Mouse (Mus musculus): ENCODE results near the gene Camk1d. TPM values are rescaled to one million over a fixed set of nuclear protein-coding genes. Genes with fewer than 3 reads are reported as not detected.
"Not testable (repeated sequence)": the region's sequence is repeated elsewhere in the genome, so short reads cannot be mapped to it uniquely, and the experiment has no call there.

The Camk1d gene
- polyA plus RNA-seq, 1 experiment from 2014 or later, result 0.62 TPM

DNA sequence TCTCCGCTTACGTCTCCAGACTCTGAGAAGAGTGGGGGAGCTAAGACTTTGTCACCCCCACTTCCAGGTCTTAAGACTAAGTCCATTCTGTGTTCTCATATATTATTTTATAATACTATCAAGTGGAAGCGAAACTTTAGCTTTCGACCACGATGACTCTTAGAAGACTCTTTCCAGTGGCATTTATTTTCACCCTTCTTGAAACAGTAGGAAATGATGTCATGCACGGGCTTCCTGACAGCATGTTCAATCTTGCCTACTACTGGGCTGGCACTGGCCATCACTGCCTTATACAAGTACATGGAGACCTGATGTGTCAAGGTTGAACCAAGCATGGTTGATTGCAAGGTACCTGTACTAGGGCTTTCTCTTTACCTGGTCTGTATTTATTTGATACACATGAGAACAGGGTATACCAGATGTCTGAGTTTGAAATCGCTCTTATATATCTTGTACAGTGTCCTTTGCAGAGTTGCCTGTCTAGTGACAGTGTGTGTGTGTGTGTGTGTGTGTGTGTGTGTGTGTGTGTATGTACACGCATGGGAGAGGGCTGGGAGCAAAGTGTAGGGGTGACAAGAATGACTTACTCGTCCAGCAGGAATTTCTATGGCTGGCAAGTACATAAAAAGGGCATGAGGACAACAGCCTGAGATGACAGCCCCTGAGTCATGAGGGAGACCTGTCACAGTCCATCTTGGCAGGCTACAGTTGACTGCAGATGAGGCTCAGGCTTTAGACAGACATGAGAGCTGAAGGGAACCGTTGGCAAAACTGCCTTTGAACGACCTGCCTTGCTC, 417.4 kb downstream of the Camk1d start:
- Histone ChIP-seq H3K27ac (no peak overlapping the region), H3K4me1 (no peaks in the 10 kb centered on the region), H3K4me3 (no peak overlapping the region), H3K36me3 (replicated peaks) (no peaks in the 10 kb centered on the region), H3K27me3 (ENCODE audit: poor library complexity, severe bottlenecking) (no peaks in the 10 kb centered on the region), H3K9me3 (no peaks in the 10 kb centered on the region)
- 90% methylated on average over 11 of the region's 11 CpGs for WGBS
- no peak for DNase-seq (ENCODE audit: extremely low spot score, low spot score)

DNA sequence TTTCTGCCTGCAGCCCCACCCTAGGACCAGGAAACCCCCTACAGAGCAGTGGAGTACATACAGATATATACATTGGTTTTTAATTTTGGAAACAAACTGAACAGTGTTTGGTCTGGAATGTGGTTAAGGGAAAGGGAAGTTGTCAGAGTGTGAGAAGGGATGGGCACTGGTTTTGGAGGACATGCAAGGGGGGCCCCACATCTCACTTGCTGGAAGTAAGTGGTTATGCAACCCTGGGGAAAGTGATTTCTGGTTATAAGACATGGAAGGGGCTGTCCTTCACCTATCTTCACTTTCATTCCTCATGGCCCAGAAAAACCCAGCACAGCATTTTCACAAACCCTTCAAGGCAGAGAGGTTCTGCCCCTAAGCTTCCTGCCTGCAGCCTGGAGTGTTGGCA, 419.2 kb downstream of the Camk1d start:
- DNase-seq (ENCODE audit: extremely low spot score, low spot score), result no peak
- Histone ChIP-seq H3K4me3 (no peak overlapping the region), H3K9me3 (no peaks in the 10 kb centered on the region), H3K27ac (no peak overlapping the region), H3K36me3 (replicated peaks) (no peaks in the 10 kb centered on the region), H3K4me1 (no peaks in the 10 kb centered on the region), H3K27me3 (ENCODE audit: poor library complexity, severe bottlenecking) (no peaks in the 10 kb centered on the region)

DNA sequence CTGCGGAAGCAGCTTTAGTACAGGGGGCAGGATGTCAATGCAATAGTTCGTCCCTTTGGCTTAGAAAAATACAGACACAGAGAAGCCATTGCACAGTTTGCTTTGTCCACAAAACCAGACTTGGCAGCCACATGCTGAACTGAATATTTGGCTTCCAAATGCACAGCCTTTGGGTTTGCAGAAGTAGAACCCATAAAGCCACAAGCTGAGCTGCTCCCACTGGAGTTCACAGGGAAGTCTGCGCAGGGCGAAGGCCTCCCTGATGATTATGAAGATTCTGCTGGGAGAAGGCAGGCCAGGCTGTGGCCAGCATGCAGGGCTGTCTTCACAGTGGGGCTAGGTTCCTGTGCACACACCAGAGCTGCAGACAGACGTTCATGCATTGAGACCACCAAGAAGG, 419.9 kb downstream of the Camk1d start:
- Histone ChIP-seq H3K27ac (no peak overlapping the region), H3K9me3 (no peaks in the 10 kb centered on the region), H3K36me3 (replicated peaks) (no peaks in the 10 kb centered on the region), H3K4me3 (no peak overlapping the region), H3K27me3 (ENCODE audit: poor library complexity, severe bottlenecking) (no peaks in the 10 kb centered on the region), H3K4me1 (no peaks in the 10 kb centered on the region)
- DNase-seq (ENCODE audit: extremely low spot score, low spot score), result no peak
- WGBS, result 80% methylated on average over 5 of the region's 5 CpGs

DNA sequence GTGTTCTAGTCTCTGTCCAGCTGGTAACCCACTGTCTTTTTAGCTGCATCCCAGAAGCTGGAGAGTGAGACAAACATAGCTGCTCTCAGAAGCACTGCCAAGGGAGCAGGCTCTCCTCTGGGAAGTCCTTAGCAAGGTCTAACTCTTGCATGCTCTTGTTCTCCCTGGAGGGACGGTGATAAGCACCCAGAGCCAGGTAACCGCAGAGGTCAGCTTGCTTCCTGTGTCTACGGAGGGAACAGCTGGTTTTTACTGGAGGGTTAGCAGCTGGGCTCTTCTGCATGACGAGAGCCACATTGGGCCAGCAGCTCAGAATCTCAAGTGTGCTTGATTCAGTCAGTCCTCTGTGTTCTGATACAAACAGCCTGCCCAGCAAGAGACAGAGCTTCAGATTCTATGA, 425.7 kb downstream of the Camk1d start:
- Histone ChIP-seq H3K27me3 (ENCODE audit: poor library complexity, severe bottlenecking) (no peaks in the 10 kb centered on the region), H3K9me3 (no peaks in the 10 kb centered on the region), H3K4me3 (no peak overlapping the region), H3K36me3 (replicated peaks) (no peaks in the 10 kb centered on the region), H3K4me1 (no peaks in the 10 kb centered on the region), H3K27ac (no peak overlapping the region)
- DNase-seq (ENCODE audit: extremely low spot score, low spot score), result no peak
- WGBS, result 78% methylated on average over 4 of the region's 4 CpGs

DNA sequence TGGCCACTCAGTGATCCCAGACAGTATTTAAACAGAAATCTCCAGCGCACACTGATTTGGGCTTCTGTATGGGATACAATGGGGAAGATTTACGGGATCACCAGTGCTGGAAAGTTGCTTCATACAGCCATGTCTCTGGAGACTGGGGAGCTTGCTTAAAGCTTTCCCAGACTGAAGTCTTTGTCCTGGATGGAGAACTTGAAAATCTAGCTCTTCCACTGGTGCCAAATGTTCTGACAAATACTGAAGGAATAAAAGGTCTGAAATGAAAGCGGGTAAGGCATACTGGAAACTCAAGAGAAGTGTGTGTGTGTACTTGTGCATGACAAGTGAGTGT, 427.3 kb downstream of the Camk1d start:
- H3K4me1 ChIP-seq, result no peaks in the 10 kb centered on the region
- H3K36me3 ChIP-seq (replicated peaks), result no peaks in the 10 kb centered on the region
- no peaks in the 10 kb centered on the region for H3K9me3 ChIP-seq
- WGBS, result 94% methylated on average over 3 of the region's 3 CpGs
- no peak overlapping the region for H3K4me3 ChIP-seq
- H3K27me3 ChIP-seq (ENCODE audit: poor library complexity, severe bottlenecking), result no peaks in the 10 kb centered on the region
- DNase-seq (ENCODE audit: extremely low spot score, low spot score), result no peak
- no peak overlapping the region for H3K27ac ChIP-seq

- WGBS, result 86% methylated on average over 5 of the region's 5 CpGs
- no peak for DNase-seq (ENCODE audit: extremely low spot score, low spot score)
- Histone ChIP-seq H3K4me1 (no peaks in the 10 kb centered on the region), H3K36me3 (replicated peaks) (no peaks in the 10 kb centered on the region), H3K4me3 (no peak overlapping the region), H3K9me3 (no peaks in the 10 kb centered on the region), H3K27ac (no peak overlapping the region), H3K27me3 (ENCODE audit: poor library complexity, severe bottlenecking) (no peaks in the 10 kb centered on the region)
Observed at GRCm38 (mm10) chr2:5286189-5287043, 427.9 kb downstream of the Camk1d start.

GRCm38 (mm10) chr2:5284351-5284750, 430.0 kb downstream of the Camk1d start:
- H3K27ac ChIP-seq, result no peak overlapping the region
- no peaks in the 10 kb centered on the region for H3K9me3 ChIP-seq
- no peaks in the 10 kb centered on the region for H3K36me3 ChIP-seq (replicated peaks)
- no peak overlapping the region for H3K4me3 ChIP-seq
- H3K4me1 ChIP-seq, result no peaks in the 10 kb centered on the region
- H3K27me3 ChIP-seq (ENCODE audit: poor library complexity, severe bottlenecking), result no peaks in the 10 kb centered on the region
- no peak for DNase-seq (ENCODE audit: extremely low spot score, low spot score)
- 92% methylated on average over 5 of the region's 5 CpGs for WGBS

DNA sequence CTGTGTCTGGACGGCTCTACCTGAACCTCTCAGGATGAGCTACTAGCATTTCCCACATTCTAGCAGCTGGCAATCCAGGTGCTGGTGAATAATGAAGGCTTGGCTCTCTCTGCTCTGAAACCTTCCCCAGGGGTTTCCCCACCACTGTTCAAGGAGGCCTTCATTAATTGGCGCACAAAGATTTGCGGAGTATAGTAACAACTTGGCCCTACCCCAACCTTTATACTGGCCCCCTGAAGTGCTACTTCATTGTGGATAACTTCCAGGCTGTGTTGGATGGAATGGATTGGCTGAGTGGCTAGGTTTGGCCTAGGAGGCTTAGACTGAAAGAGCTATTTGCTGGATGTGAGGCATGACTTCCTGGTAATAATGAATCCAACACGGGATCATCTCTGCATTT, 431.7 kb downstream of the Camk1d start:
- Histone ChIP-seq H3K36me3 (replicated peaks) (no peaks in the 10 kb centered on the region), H3K9me3 (no peaks in the 10 kb centered on the region), H3K27me3 (ENCODE audit: poor library complexity, severe bottlenecking) (no peaks in the 10 kb centered on the region), H3K4me3 (no peak overlapping the region), H3K4me1 (no peaks in the 10 kb centered on the region), H3K27ac (no peak overlapping the region)
- no peak for DNase-seq (ENCODE audit: extremely low spot score, low spot score)
- 90% methylated on average over 4 of the region's 4 CpGs for WGBS

GRCm38 (mm10) chr2:5267980-5268379, 446.3 kb downstream of the Camk1d start:
- H3K27ac ChIP-seq, result no peak overlapping the region
- no peak overlapping the region for H3K4me3 ChIP-seq
- WGBS, result 84% methylated on average over 2 of the region's 2 CpGs
- no peaks in the 10 kb centered on the region; the same call in 1 of the 2 replicates for H3K9me3 ChIP-seq
- H3K4me1 ChIP-seq, result no peaks in the 10 kb centered on the region
- H3K36me3 ChIP-seq (replicated peaks), result no peaks in the 10 kb centered on the region
- H3K27me3 ChIP-seq (ENCODE audit: poor library complexity, severe bottlenecking), result no peaks in the 10 kb centered on the region
- DNase-seq (ENCODE audit: extremely low spot score, low spot score), result no peak

DNA sequence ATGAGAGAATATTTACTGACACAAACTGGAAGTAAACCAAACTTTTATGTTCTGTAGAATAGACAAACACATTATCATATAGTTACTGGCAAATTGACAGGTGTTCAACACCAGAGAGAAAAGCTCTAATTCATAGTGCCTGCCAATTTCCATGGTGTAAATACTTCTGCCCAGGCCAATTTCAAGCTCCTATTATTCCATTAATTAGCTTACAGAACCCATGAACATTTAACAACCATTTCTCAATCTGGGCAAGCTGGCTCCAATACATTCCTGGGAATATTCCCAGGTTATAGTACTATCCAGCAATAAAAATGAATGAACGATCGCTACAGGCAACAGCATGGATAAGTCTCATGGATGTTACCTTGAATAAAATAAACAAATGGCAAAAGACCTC, 452.0 kb downstream of the Camk1d start:
- no peaks in the 10 kb centered on the region for H3K9me3 ChIP-seq
- no peaks in the 10 kb centered on the region for H3K36me3 ChIP-seq (replicated peaks)
- H3K27me3 ChIP-seq (ENCODE audit: poor library complexity, severe bottlenecking), result no peaks in the 10 kb centered on the region
- H3K4me1 ChIP-seq, result no peaks in the 10 kb centered on the region
- WGBS, result 84% methylated on average over 2 of the region's 2 CpGs
- no peak for DNase-seq (ENCODE audit: extremely low spot score, low spot score)
- no peak overlapping the region for H3K27ac ChIP-seq
- no peak overlapping the region for H3K4me3 ChIP-seq

- Histone ChIP-seq H3K36me3 (replicated peaks) (no peaks in the 10 kb centered on the region), H3K4me1 (no peaks in the 10 kb centered on the region), H3K27ac (no peak overlapping the region), H3K27me3 (ENCODE audit: poor library complexity, severe bottlenecking) (no peaks in the 10 kb centered on the region), H3K9me3 (no peaks in the 10 kb centered on the region), H3K4me3 (no peak overlapping the region)
- DNase-seq (ENCODE audit: extremely low spot score, low spot score), result no peak
- WGBS, result 93% methylated on average over 3 of the region's 3 CpGs
Observed at GRCm38 (mm10) chr2:5258250-5258649, 456.1 kb downstream of the Camk1d start.

DNA sequence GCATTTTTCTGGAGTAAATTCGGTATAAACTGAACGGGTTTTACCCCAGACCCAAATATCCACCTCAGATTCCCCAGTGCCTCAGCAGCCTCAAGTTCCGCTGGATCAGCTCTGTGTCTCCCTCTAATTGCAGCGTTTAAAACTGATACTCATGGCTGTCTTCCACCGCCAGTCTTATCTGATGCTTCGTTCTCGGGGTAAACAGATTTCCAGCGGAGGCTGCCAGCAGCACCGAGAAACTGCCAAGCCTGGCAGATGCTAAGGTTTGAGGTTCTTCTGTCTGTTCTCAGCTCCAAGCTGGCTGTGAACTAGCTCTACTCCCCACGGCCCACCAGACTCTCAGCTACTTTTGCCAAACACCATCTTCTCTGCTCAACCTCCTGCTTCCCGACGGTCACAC, 464.3 kb downstream of the Camk1d start:
- Histone ChIP-seq H3K4me1 (0 out of 2 replicates have a peak, but pooled peaks cover 3% of the 10 kb centered on the region), H3K9me3 (no peaks in the 10 kb centered on the region), H3K4me3 (no peak overlapping the region), H3K36me3 (replicated peaks) (no peaks in the 10 kb centered on the region), H3K27me3 (ENCODE audit: poor library complexity, severe bottlenecking) (no peaks in the 10 kb centered on the region), H3K27ac (no peak overlapping the region)
- DNase-seq (ENCODE audit: extremely low spot score, low spot score), result no peak
- 82% methylated on average over 12 of the region's 12 CpGs for WGBS

GRCm38 (mm10) chr2:5249199-5249598, 465.1 kb downstream of the Camk1d start:
- H3K27me3 ChIP-seq (ENCODE audit: poor library complexity, severe bottlenecking); DNase-seq (ENCODE audit: extremely low spot score, low spot score); H3K4me1 ChIP-seq; H3K27ac ChIP-seq; H3K36me3 ChIP-seq (replicated peaks); H3K4me3 ChIP-seq; H3K9me3 ChIP-seq: not testable (repeated sequence)
- WGBS, result 92% methylated on average over 6 of the region's 6 CpGs

All from forebrain, embryonic 10.5 days (tissue).